35 mouse cellular contexts compared by ENCODE assay signal in the genomic region with DNA sequence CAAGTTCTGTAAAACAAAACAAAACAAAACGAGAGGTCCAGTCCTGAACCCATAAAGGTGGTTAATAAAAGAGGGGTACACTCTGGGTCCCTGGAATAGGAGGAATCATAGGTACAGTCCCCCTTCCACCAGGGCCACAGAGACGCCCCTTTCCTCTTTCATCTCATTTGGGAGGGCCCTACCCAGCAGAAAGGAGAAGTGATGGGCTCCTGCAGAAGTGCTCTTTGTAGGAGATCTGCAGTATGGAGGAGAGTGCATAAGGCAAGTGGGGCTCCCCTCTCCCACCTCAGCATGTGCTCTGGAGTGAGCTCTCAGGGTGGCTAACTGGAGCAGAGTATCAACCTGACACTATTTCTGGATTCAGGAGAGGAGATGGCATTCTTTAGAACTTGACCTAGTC.
"Had no signal": no experiment of that assay in that cellular context is flagged by ENCODE, and none has a peak within 500 bp of the region (broad histone marks: within the 10 kb centered on the region; RNA-seq: fewer than 3 reads in every experiment).

No protein-coding gene starts in this region.

- ATAC-seq: hindbrain, embryonic 16.5 days; hindbrain, postnatal 0 days; inflammation-experienced regulatory T-cells, adult 6 months; intestine, embryonic 15.5 days; intestine, embryonic 16.5 days; intestine, postnatal 0 days had no signal

- H3K27me3 ChIP-seq: heart, embryonic 12.5 days; heart, embryonic 13.5 days; heart, embryonic 15.5 days; hindbrain, embryonic 12.5 days; hindbrain, embryonic 13.5 days; hindbrain, embryonic 15.5 days; intestine, embryonic 15.5 days; kidney, embryonic 15.5 days had no signal

- H3K4me3 ChIP-seq: heart, embryonic 10.5 days; heart, embryonic 12.5 days; heart, embryonic 13.5 days; heart, embryonic 15.5 days; hindbrain, embryonic 10.5 days; hindbrain, embryonic 12.5 days; hindbrain, embryonic 13.5 days; hindbrain, embryonic 15.5 days; intestine, embryonic 15.5 days; kidney, embryonic 15.5 days; layer of hippocampus, adult 2 months; left cerebral cortex, adult 2 months had no signal

- H3K36me3 ChIP-seq: heart, embryonic 10.5 days; heart, embryonic 12.5 days; heart, embryonic 13.5 days; heart, embryonic 15.5 days; hindbrain, embryonic 10.5 days; hindbrain, embryonic 12.5 days; hindbrain, embryonic 13.5 days; hindbrain, embryonic 15.5 days; intestine, embryonic 15.5 days; kidney, embryonic 15.5 days had no signal

- H3K4me1 ChIP-seq: heart, embryonic 10.5 days; heart, embryonic 15.5 days; hindbrain, embryonic 12.5 days; hindbrain, embryonic 13.5 days; hindbrain, embryonic 15.5 days; intestine, embryonic 15.5 days; kidney, embryonic 15.5 days had no signal

- DNase-seq: heart, postnatal 10 days; heart, postnatal 14 days; heart, postnatal 36 days; heart, postnatal 4 days; kidney, adult 11 months; kidney, adult 18-20 months; kidney, adult 2 months; kidney, adult 8-10 months; kidney, adult 9 months; kidney, postnatal 10 days; kidney, postnatal 14 days; kidney, postnatal 25 days; kidney, postnatal 36 days; layer of hippocampus, adult 9-11 months; layer of hippocampus, postnatal 36 days had no signal

- H3K4me2 ChIP-seq: heart, embryonic 11.5 days; heart, embryonic 12.5 days; heart, embryonic 13.5 days; heart, embryonic 15.5 days; hindbrain, embryonic 12.5 days; hindbrain, embryonic 13.5 days; hindbrain, embryonic 14.5 days; hindbrain, embryonic 15.5 days; intestine, embryonic 15.5 days; kidney, embryonic 15.5 days had no signal

- H3K9ac ChIP-seq: heart, embryonic 12.5 days; heart, embryonic 13.5 days; heart, embryonic 15.5 days; hindbrain, embryonic 12.5 days; hindbrain, embryonic 13.5 days; hindbrain, embryonic 14.5 days; hindbrain, embryonic 15.5 days; intestine, embryonic 15.5 days; kidney, embryonic 15.5 days had no signal

- H3K27ac ChIP-seq: heart, embryonic 10.5 days; heart, embryonic 13.5 days; heart, embryonic 15.5 days; hindbrain, embryonic 10.5 days; hindbrain, embryonic 12.5 days; hindbrain, embryonic 13.5 days; hindbrain, embryonic 14.5 days; hindbrain, embryonic 15.5 days; hindbrain, postnatal 0 days; intestine, embryonic 15.5 days; kidney, embryonic 15.5 days; kidney, postnatal 0 days; layer of hippocampus, adult 2 months; left cerebral cortex, adult 2 months had no signal

- H3K9me3 ChIP-seq: heart, embryonic 10.5 days; heart, embryonic 12.5 days; heart, embryonic 13.5 days; heart, embryonic 15.5 days; hindbrain, embryonic 10.5 days; hindbrain, embryonic 12.5 days; hindbrain, embryonic 13.5 days; hindbrain, embryonic 15.5 days; intestine, embryonic 15.5 days; kidney, embryonic 15.5 days had no signal
